Mouse (Mus musculus) small intestine, adult 2 months (tissue): ENCODE data around the gene Pik3r5. TPM values are rescaled to one million over a fixed set of nuclear protein-coding genes. Genes with fewer than 3 reads are reported as not detected.

Experiments
- H3K27ac ChIP-seq: fragments of 200-500 bp; 2 replicates; pipeline ENCODE4 v1.5.1; 2012; ENCODE audit warnings: low read depth, low read length, control low read depth, inconsistent platforms; ENCODE audit not compliant: insufficient read depth
- H3K27me3 ChIP-seq: fragments of 200-500 bp; 2 replicates; pipeline ENCODE4 v1.6.1; 2012; ENCODE audit warnings: mild to moderate bottlenecking, moderate library complexity, low read length, inconsistent platforms; ENCODE audit not compliant: control insufficient read depth, insufficient read depth
- H3K36me3 ChIP-seq: fragments of 200-500 bp; 2 replicates; pipeline ENCODE4 v1.6.1; 2012; ENCODE audit warnings: mild to moderate bottlenecking, low read length, control low read depth, inconsistent platforms; ENCODE audit not compliant: control insufficient read depth, insufficient read depth
- H3K4me1 ChIP-seq: fragments of 200-500 bp; 2 replicates; pipeline ENCODE4 v1.6.1; 2012; ENCODE audit warnings: low read length, inconsistent platforms, mixed read lengths; ENCODE audit not compliant: control insufficient read depth, insufficient read depth, insufficient read length
- H3K4me3 ChIP-seq: fragments of 200-500 bp; 2 replicates; pipeline ENCODE4 v1.5.1; 2012; ENCODE audit warnings: low read depth, mild to moderate bottlenecking, control low read depth, inconsistent platforms, low read length, moderate library complexity
- CTCF ChIP-seq: fragments of 200-500 bp; IDR thresholded peaks from 2 replicates; pipeline ENCODE4 v1.5.1; 2012; ENCODE audit warnings: low read depth, mild to moderate bottlenecking, control low read depth, inconsistent platforms, low read length, moderate library complexity, mixed read lengths; ENCODE audit not compliant: insufficient replicate concordance, insufficient read length; ENCODE audit errors: extremely low read depth
- POLR2A ChIP-seq: fragments of 200-500 bp; IDR thresholded peaks from 2 replicates; pipeline ENCODE4 v1.6.1; 2012; ENCODE audit warnings: low read depth, mild to moderate bottlenecking, control low read depth, inconsistent platforms, low read length, moderate library complexity
- WGBS: fragments of 180-500 bp; shearing (Covaris S2); methylation state at CpG from one replicate; pipeline ENCODE4 v1.1.7; 2018; 5-methylcytosine and 5-hydroxymethylcytosine counted together
- polyA plus RNA-seq: library from polyadenylated mRNA; depleted of rRNA; stranded (reverse); fragments of >200 nt; gene quantifications from 2 replicates; pipeline ENCODE4 v1.2.3, GENCODE M21; 2012

Gene Pik3r5
- polyA plus RNA-seq, 1 experiment: 8.9 TPM

DNA sequence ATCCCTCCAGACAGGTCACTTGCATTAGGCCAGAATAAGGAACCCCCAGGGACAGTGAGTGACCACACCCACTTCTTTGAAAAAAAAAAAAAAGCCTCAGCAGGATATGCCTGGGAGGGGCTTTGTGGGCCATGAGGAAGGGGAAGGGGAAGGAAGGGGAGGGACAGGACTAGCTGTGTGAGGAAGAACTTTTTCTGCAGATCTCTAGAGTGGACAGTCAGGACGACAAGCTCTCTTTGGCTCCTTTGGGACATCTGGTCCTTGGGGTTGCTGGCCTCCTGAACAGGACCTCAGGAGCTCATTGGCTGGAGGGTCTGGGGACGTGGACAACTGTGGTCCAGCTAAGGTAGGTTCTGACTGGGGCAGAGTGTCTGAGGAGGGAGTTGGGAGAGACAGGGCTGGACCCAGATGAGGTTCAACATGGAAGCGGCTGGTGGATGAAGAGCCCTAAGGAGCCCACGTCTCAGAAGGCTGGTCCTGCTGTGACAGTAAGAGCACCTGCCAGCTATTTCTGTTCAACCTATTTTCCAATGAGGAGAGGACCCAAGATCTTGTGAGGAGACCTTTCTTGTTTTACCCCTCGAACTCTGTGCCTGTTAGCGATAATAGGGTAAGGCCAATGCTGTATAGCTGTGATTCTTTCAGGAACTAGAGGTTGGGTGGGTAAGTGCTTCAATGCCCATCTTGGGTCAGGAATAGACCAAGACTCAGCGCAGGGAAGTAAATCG, 71.1 kb downstream of the Pik3r5 start, which contains the start of gene Pik3r6:
Gene Pik3r6, plus strand, starts transcription at position 118 of the 728 bp plus-strand sequence.
- H3K27ac ChIP-seq: peak within 1 kb of the TSS; percentile 20
- H3K36me3 ChIP-seq: no peaks in the 10 kb centered on the region
- TF ChIP-seq POLR2A: no peak
- no peak for TF ChIP-seq CTCF
- peaks cover 6% of the 10 kb centered on the region for H3K4me1 ChIP-seq
- WGBS: 81% methylated on average over 8 of the region's 8 CpGs
- no peaks in the 10 kb centered on the region for H3K27me3 ChIP-seq
- H3K4me3 ChIP-seq: peak within 1 kb of the TSS; percentile 47

DNA sequence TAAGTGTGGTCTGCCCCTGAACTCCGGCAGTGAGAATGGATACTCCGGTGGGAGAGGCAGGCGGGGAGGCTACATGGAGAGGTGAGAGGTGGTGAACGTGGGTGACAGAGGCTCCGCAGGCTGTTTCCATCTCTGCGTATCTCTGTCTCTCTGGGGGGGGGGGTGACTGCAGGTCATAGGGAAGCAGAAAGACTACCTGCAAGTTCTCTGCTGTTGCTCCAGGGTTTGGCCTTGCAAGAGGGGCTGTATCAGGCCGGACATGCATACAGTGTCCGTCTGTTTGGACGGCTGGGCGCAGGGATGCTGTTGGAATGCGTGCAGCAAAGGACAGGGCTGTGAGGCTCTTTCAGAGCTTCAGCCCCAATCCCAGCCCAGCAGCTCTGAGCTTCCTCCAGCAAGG, 73.0 kb downstream of the Pik3r5 start:
- Histone ChIP-seq H3K4me1 (peaks cover 6% of the 10 kb centered on the region), H3K27ac (no peak overlapping the region), H3K36me3 (no peaks in the 10 kb centered on the region), H3K27me3 (no peaks in the 10 kb centered on the region), H3K4me3 (no peak overlapping the region; the same call in 1 of the 2 replicates)
- no peak for TF ChIP-seq CTCF
- TF ChIP-seq POLR2A: no peak
- 82% methylated on average over 11 of the region's 11 CpGs for WGBS

DNA sequence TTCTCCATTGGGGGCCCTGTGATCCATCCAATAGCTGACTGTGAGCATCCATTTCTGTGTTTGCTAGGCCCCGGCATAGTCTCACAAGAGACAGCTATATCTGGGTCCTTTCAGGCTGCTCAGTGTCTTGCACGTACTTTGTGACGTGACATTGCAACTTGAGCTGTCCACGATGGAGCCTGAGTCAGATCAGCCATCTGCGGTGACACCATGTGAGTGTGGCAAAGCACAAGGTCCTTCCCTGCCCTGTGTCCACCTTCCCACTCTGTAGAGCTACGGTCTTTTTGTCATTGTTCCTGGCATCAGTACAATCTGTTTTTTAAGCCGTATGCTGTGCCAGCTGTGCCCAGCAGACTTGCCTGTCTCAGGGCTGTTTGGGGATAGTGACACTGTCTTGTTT, 75.3 kb downstream of the Pik3r5 start:
- Histone ChIP-seq H3K4me3 (no peak overlapping the region), H3K4me1 (no peaks in the 10 kb centered on the region; the same call in 1 of the 2 replicates), H3K36me3 (no peaks in the 10 kb centered on the region), H3K27ac (no peak overlapping the region), H3K27me3 (no peaks in the 10 kb centered on the region)
- WGBS: 86% methylated on average over 7 of the region's 7 CpGs
- TF ChIP-seq POLR2A: no peak
- TF ChIP-seq CTCF: no peak

DNA sequence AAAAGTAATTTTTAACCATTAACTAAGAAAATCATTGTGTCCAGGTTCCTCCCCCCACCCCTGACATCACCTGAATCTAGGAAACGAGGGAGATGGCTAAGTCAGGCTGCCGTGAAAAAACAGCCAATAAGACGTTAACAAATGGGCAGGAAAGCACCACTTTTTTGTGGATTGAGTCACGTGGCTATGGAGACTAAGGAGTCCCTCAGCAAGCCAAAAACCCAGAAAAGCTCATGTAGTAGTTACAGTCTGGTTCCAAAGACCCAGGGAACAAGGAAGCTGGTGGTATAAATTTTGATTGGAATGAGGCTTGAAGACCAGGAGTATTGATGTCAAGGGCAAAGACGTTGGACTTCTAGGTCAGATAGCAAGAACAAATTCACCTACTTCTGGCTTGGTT, 76.7 kb downstream of the Pik3r5 start:
- WGBS: 58% methylated on average over 5 of the region's 5 CpGs
- Histone ChIP-seq H3K4me1 (no peaks in the 10 kb centered on the region; the same call in 1 of the 2 replicates), H3K36me3 (no peaks in the 10 kb centered on the region), H3K4me3 (no peak overlapping the region), H3K27ac (no peak overlapping the region), H3K27me3 (no peaks in the 10 kb centered on the region)
- TF ChIP-seq POLR2A (no peak), CTCF (no peak)

DNA sequence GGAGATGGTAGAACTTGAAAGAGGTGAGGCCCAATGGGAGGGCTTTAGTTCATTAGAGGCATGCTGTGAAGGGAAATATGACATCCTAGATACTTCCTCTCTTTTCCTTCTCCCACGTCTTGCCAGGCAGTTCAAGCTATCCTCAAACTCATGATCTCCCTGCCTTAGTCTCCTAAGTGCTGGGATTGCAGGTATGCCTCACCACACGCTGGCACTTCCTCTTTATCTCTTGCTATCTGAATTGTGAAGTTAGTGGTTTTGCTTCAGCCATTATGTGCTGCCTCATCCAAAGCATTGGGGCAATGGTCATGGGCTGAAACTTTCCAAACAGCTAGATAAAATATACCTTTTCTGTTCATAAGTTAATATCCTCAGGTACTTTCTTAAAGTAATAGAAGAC, 77.3 kb downstream of the Pik3r5 start:
- 52% methylated on average over 2 of the region's 2 CpGs for WGBS
- no peaks in the 10 kb centered on the region for H3K27me3 ChIP-seq
- no peak for TF ChIP-seq CTCF
- no peak for TF ChIP-seq POLR2A
- no peaks in the 10 kb centered on the region; the same call in 1 of the 2 replicates for H3K4me1 ChIP-seq
- no peak overlapping the region for H3K27ac ChIP-seq
- H3K36me3 ChIP-seq: no peaks in the 10 kb centered on the region
- H3K4me3 ChIP-seq: no peak overlapping the region

DNA sequence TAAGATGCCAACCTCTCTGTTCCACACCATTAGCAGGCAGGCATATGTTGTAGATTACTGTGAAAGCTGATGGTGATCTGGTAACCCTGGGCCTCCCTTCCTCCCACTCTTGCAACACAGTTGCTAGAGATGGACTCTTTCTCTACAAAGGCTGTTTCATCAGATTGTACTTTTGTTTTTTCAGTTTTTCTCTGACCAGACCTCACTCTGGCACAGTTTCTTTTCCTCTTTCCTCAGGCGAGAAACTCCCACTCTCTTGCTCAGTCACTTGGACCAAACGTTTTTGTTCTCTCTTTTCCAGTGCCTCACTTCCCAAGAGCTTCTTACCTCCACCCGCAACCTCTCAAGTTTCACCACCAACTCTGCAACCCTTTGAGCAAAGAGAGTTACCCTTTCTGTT, 82.0 kb downstream of the Pik3r5 start:
- TF ChIP-seq POLR2A (no peak), CTCF (no peak)
- 46% methylated on average over 3 of the region's 3 CpGs for WGBS
- Histone ChIP-seq H3K27ac (no peak overlapping the region), H3K27me3 (no peaks in the 10 kb centered on the region; the same call in 1 of the 2 replicates), H3K4me1 (no peaks in the 10 kb centered on the region), H3K4me3 (no peak overlapping the region), H3K36me3 (no peaks in the 10 kb centered on the region)

DNA sequence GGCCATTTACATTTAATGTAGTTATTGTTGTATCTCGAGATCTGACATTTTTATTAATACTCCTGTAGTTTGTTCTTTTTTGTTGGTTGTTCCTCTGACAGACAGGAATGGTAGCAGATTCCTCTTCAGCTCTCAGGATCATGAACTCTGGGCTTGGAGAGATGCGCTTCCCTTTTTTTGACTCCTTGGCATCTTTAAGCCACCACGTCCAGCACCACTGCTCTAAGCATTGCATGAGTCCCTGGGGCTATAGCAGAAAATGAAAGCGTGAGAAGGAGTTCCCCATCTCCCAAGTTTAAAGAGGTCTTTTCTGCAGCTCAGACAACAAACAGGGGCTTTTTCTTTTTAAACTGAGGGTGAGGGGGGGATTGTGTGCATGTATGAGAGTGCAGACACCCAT, 87.4 kb downstream of the Pik3r5 start:
- 85% methylated on average over 4 of the region's 4 CpGs for WGBS
- 0 out of 2 replicates have a peak, but pooled peaks cover 2% of the 10 kb centered on the region for H3K4me1 ChIP-seq
- TF ChIP-seq POLR2A: no peak
- no peak for TF ChIP-seq CTCF

More for the DNA sequence above, 87.4 kb downstream of the Pik3r5 start:
- H3K36me3 ChIP-seq: no peaks in the 10 kb centered on the region
- H3K4me3 ChIP-seq: no peak overlapping the region
- H3K27ac ChIP-seq: no peak overlapping the region
- no peaks in the 10 kb centered on the region; the same call in 1 of the 2 replicates for H3K27me3 ChIP-seq
